Mouse (Mus musculus) macrophage (primary cell): ENCODE data around the gene Ldb2. TPM values are rescaled to one million over a fixed set of nuclear protein-coding genes. Genes with fewer than 3 reads are reported as not detected.

Experiments
- H3K27ac ChIP-seq: fragments of 350-480 bp; formaldehyde crosslinking; 2 replicates; pipeline ENCODE4 v1.9.0; 2021
- H3K36me3 ChIP-seq: fragments of 350-480 bp; formaldehyde crosslinking; 2 replicates; pipeline ENCODE4 v1.9.0; 2021; ENCODE audit errors: inconsistent target
- H3K4me3 ChIP-seq: fragments of 350-480 bp; formaldehyde crosslinking; 2 replicates; pipeline ENCODE4 v1.9.0; 2021; ENCODE audit errors: inconsistent target
- H3K79me2 ChIP-seq: fragments of 350-480 bp; formaldehyde crosslinking; 2 replicates; pipeline ENCODE4 v1.9.0; 2021; ENCODE audit errors: inconsistent target
- WGBS: methylation state at CpG from one replicate; pipeline ENCODE4 v1.1.7; 2026; ENCODE audit warnings: inconsistent platforms; ENCODE audit not compliant: missing documents; 5-methylcytosine and 5-hydroxymethylcytosine counted together
- polyA plus RNA-seq: library from polyadenylated mRNA; stranded (reverse); fragments of 250-400 nt; gene quantifications from 3 replicates; pipeline ENCODE4 v1.2.4, GENCODE M21; 2018; ENCODE audit warnings: inconsistent platforms

Ldb2 gene
- polyA plus RNA-seq, 1 experiment from 2014 or later = not detected

- Histone ChIP-seq H3K27ac (no peak overlapping the region), H3K36me3 (no peaks in the 10 kb centered on the region), H3K79me2 (no peaks in the 10 kb centered on the region), H3K4me3 (no peak overlapping the region)
- WGBS = 84% methylated on average over 10 of the region's 10 CpGs
These were observed 219.5 kb downstream of the Ldb2 start for GRCm38 (mm10) chr5:44579899-44580459.

- H3K79me2 ChIP-seq = no peaks in the 10 kb centered on the region
- H3K27ac ChIP-seq = no peak overlapping the region
- WGBS = 75% methylated on average over 2 of the region's 2 CpGs
- no peaks in the 10 kb centered on the region for H3K36me3 ChIP-seq
- no peak overlapping the region for H3K4me3 ChIP-seq
These were observed 222.7 kb downstream of the Ldb2 start for GRCm38 (mm10) chr5:44576682-44577349.

- Histone ChIP-seq H3K4me3 (no peak overlapping the region), H3K79me2 (no peaks in the 10 kb centered on the region), H3K27ac (no peak overlapping the region), H3K36me3 (no peaks in the 10 kb centered on the region)
- 92% methylated on average over 1 of the region's 1 CpGs for WGBS
These were observed 224.8 kb downstream of the Ldb2 start for GRCm38 (mm10) chr5:44574681-44575080.

- Histone ChIP-seq H3K4me3 (no peak overlapping the region), H3K79me2 (no peaks in the 10 kb centered on the region), H3K36me3 (no peaks in the 10 kb centered on the region), H3K27ac (no peak overlapping the region)
- WGBS = 89% methylated on average over 11 of the region's 11 CpGs
These were observed 245.6 kb downstream of the Ldb2 start for GRCm38 (mm10) chr5:44553765-44554352.

- no peaks in the 10 kb centered on the region for H3K36me3 ChIP-seq
- no peak overlapping the region for H3K27ac ChIP-seq
- no peak overlapping the region for H3K4me3 ChIP-seq
- H3K79me2 ChIP-seq = no peaks in the 10 kb centered on the region
These were observed 246.3 kb downstream of the Ldb2 start for GRCm38 (mm10) chr5:44553155-44553554.

- Histone ChIP-seq H3K4me3 (no peak overlapping the region), H3K27ac (no peak overlapping the region), H3K79me2 (no peaks in the 10 kb centered on the region), H3K36me3 (no peaks in the 10 kb centered on the region)
- WGBS = 91% methylated on average over 8 of the region's 8 CpGs
These were observed 247.4 kb downstream of the Ldb2 start for GRCm38 (mm10) chr5:44552121-44552520.

GRCm38 (mm10) chr5:44548468-44548867 is 251.0 kb downstream of the Ldb2 start:
- no peaks in the 10 kb centered on the region for H3K36me3 ChIP-seq
- WGBS = 92% methylated on average over 11 of the region's 11 CpGs
- no peak overlapping the region for H3K4me3 ChIP-seq
- no peak overlapping the region for H3K27ac ChIP-seq
- no peaks in the 10 kb centered on the region for H3K79me2 ChIP-seq

GRCm38 (mm10) chr5:44543472-44544132 is 255.9 kb downstream of the Ldb2 start:
- H3K4me3 ChIP-seq = no peak overlapping the region
- H3K36me3 ChIP-seq = no peaks in the 10 kb centered on the region
- H3K79me2 ChIP-seq = no peaks in the 10 kb centered on the region
- 87% methylated on average over 2 of the region's 2 CpGs for WGBS
- no peak overlapping the region for H3K27ac ChIP-seq

GRCm38 (mm10) chr5:44541748-44542147 is 257.7 kb downstream of the Ldb2 start:
- no peak overlapping the region for H3K4me3 ChIP-seq
- WGBS = 86% methylated on average over 9 of the region's 9 CpGs
- no peak overlapping the region for H3K27ac ChIP-seq

GRCm38 (mm10) chr5:44538687-44539086 is 260.8 kb downstream of the Ldb2 start:
- Histone ChIP-seq H3K79me2 (no peaks in the 10 kb centered on the region), H3K27ac (no peak overlapping the region), H3K4me3 (no peak overlapping the region), H3K36me3 (no peaks in the 10 kb centered on the region)
- 88% methylated on average over 2 of the region's 2 CpGs for WGBS

More at GRCm38 (mm10) chr5:44541748-44542147, 257.7 kb downstream of the Ldb2 start:
- Histone ChIP-seq H3K36me3 (no peaks in the 10 kb centered on the region), H3K79me2 (no peaks in the 10 kb centered on the region)

GRCm38 (mm10) chr5:44538000-44538395 is 261.5 kb downstream of the Ldb2 start:
- 94% methylated on average over 5 of the region's 5 CpGs for WGBS
- H3K36me3 ChIP-seq = no peaks in the 10 kb centered on the region
- no peak overlapping the region for H3K4me3 ChIP-seq
- no peaks in the 10 kb centered on the region for H3K79me2 ChIP-seq
- H3K27ac ChIP-seq = no peak overlapping the region

- Histone ChIP-seq H3K4me3 (no peak overlapping the region), H3K27ac (no peak overlapping the region), H3K79me2 (no peaks in the 10 kb centered on the region), H3K36me3 (no peaks in the 10 kb centered on the region)
- WGBS = 93% methylated on average over 5 of the region's 5 CpGs
These were observed 262.0 kb downstream of the Ldb2 start for GRCm38 (mm10) chr5:44537316-44537999.

- WGBS = 77% methylated on average over 3 of the region's 3 CpGs
These were observed 270.0 kb downstream of the Ldb2 start for GRCm38 (mm10) chr5:44529466-44529865.

GRCm38 (mm10) chr5:44529001-44529400 is 270.5 kb downstream of the Ldb2 start:
- 100% methylated on average over 1 of the region's 1 CpGs for WGBS
- H3K79me2 ChIP-seq = no peaks in the 10 kb centered on the region
- H3K36me3 ChIP-seq = no peaks in the 10 kb centered on the region
- no peak overlapping the region for H3K4me3 ChIP-seq
- H3K27ac ChIP-seq = no peak overlapping the region

More at GRCm38 (mm10) chr5:44529466-44529865, 270.0 kb downstream of the Ldb2 start:
- Histone ChIP-seq H3K4me3 (no peak overlapping the region), H3K79me2 (no peaks in the 10 kb centered on the region), H3K36me3 (no peaks in the 10 kb centered on the region), H3K27ac (no peak overlapping the region)
